Mouse (Mus musculus) erythroid progenitor cell, adult 5-6 weeks (primary cell): ENCODE results near the gene Rmnd5b. TPM values are rescaled to one million over a fixed set of nuclear protein-coding genes. Genes with fewer than 3 reads are reported as not detected.
"Not testable (repeated sequence)": the region's sequence is repeated elsewhere in the genome, so short reads cannot be mapped to it uniquely, and the experiment has no call there.

Source experiments
- ATAC-seq: replicated peaks from 2 replicates; pipeline ENCODE4 v1.8.0; 2016; ENCODE audit warnings: moderate number of reproducible peaks, mild to moderate bottlenecking, moderate TSS enrichment, inconsistent platforms; ENCODE audit not compliant: poor library complexity, low FRiP score, severe bottlenecking
- total RNA-seq, 2 experiments: library from RNA; stranded (forward) in 1 of 2; stranded (reverse) in 1 of 2; fragments of 150-400 nt in 1 of 2; fragments of 186-747, 209-891 nt in 1 of 2; gene quantifications; 2 replicates each; pipeline versions ENCODE4 v1.2.3 to v1.2.4; 2015 to 2017; ENCODE audit warnings: low replicate concordance in 2 of 2

The Rmnd5b gene
- total RNA-seq, 2 experiments from 2014 or later: 2.1 to 10.5 TPM

- ATAC-seq: peak; percentile 55; the same call in 1 of the 2 replicates
Observed at GRCm38 (mm10) chr11:51625187-51625820, 10.4 kb downstream of the Rmnd5b start.

GRCm38 (mm10) chr11:51622971-51623491 lies 12.7 kb downstream of the Rmnd5b start:
- no peak for ATAC-seq

- ATAC-seq: no peak
Observed at GRCm38 (mm10) chr11:51621776-51622175, 13.9 kb downstream of the Rmnd5b start.

- no peak for ATAC-seq
Observed at GRCm38 (mm10) chr11:51620084-51620483, 15.6 kb downstream of the Rmnd5b start.

GRCm38 (mm10) chr11:51619409-51620060 lies 16.2 kb downstream of the Rmnd5b start, which contains the start of gene Nhp2:
Nhp2 (plus strand) TSS chr11:51619735.
- ATAC-seq: peak; percentile 78

- ATAC-seq: no peak
Observed at GRCm38 (mm10) chr11:51618894-51619408, 16.7 kb downstream of the Rmnd5b start.

GRCm38 (mm10) chr11:51617693-51618092 lies 18.0 kb downstream of the Rmnd5b start:
- peak; percentile 41; the same call in 1 of the 2 replicates for ATAC-seq

- not testable (repeated sequence) for ATAC-seq
Observed at GRCm38 (mm10) chr11:51616113-51616512, 19.6 kb downstream of the Rmnd5b start.

- peak; percentile 85 for ATAC-seq
Observed at GRCm38 (mm10) chr11:51615601-51616000, 20.1 kb downstream of the Rmnd5b start.

- ATAC-seq: no peak
Observed at GRCm38 (mm10) chr11:51615129-51615528, 20.6 kb downstream of the Rmnd5b start.

GRCm38 (mm10) chr11:51614256-51614655 lies 21.4 kb downstream of the Rmnd5b start:
- no peak for ATAC-seq

- ATAC-seq: not testable (repeated sequence)
Observed at GRCm38 (mm10) chr11:51609940-51610339, 25.8 kb downstream of the Rmnd5b start.

GRCm38 (mm10) chr11:51609266-51609909 lies 26.3 kb downstream of the Rmnd5b start:
- ATAC-seq: peak; percentile 11; the same call in 1 of the 2 replicates

GRCm38 (mm10) chr11:51607096-51607738 lies 28.5 kb downstream of the Rmnd5b start:
- peak; percentile 58 for ATAC-seq

GRCm38 (mm10) chr11:51606447-51607095 lies 29.1 kb downstream of the Rmnd5b start, which contains the start of gene Hnrnpab:
Hnrnpab (minus strand) TSS chr11:51606847.
- peak; percentile 81 for ATAC-seq

GRCm38 (mm10) chr11:51605602-51606446 lies 29.9 kb downstream of the Rmnd5b start:
- peak; percentile 85 for ATAC-seq

GRCm38 (mm10) chr11:51602253-51602652 lies 33.4 kb downstream of the Rmnd5b start:
- ATAC-seq: no peak

- no peak for ATAC-seq
Observed at GRCm38 (mm10) chr11:51597553-51597952, 38.1 kb downstream of the Rmnd5b start.
